Mouse (Mus musculus): Measurements from ENCODE around the gene Copz1.
"Not testable (repeated sequence)": the region's sequence is repeated elsewhere in the genome, so short reads cannot be mapped to it uniquely, and the experiment has no call there.

Copz1 gene

GRCm38 (mm10) chr15:103272419-103273279 lies at the start of gene Copz1:
TSS of gene Copz1 (plus strand) at chr15:103272714.
- peak; percentile 97 for DNase-seq

GRCm38 (mm10) chr15:103224161-103224560 lies 48.4 kb upstream of the Copz1 start:
- DNase-seq, result no peak

GRCm38 (mm10) chr15:103227022-103227421 lies 45.5 kb upstream of the Copz1 start:
- no peak for DNase-seq

GRCm38 (mm10) chr15:103227572-103227971 lies 44.9 kb upstream of the Copz1 start:
- no peak for DNase-seq

- DNase-seq, result no peak
These were observed 43.6 kb upstream of the Copz1 start for GRCm38 (mm10) chr15:103228904-103229303.

- DNase-seq, result no peak
These were observed 39.4 kb upstream of the Copz1 start for GRCm38 (mm10) chr15:103233119-103233518.

- DNase-seq, result no peak
These were observed 35.2 kb upstream of the Copz1 start for GRCm38 (mm10) chr15:103237295-103237694.

GRCm38 (mm10) chr15:103239130-103239684 lies 33.3 kb upstream of the Copz1 start:
- peak; percentile 93 for DNase-seq

- DNase-seq, result peak; percentile 99
These were observed 32.8 kb upstream of the Copz1 start, which contains the start of gene Cbx5 for GRCm38 (mm10) chr15:103239685-103240159. TSS of gene Cbx5 (minus strand) at chr15:103239816.

- peak; percentile 91 for DNase-seq
These were observed 32.1 kb upstream of the Copz1 start, which contains the start of gene Hnrnpa1 for GRCm38 (mm10) chr15:103240160-103241028. TSS of gene Hnrnpa1 (plus strand) at chr15:103240432.

- DNase-seq, result not testable (repeated sequence)
These were observed 31.2 kb upstream of the Copz1 start for GRCm38 (mm10) chr15:103241071-103242018.

GRCm38 (mm10) chr15:103242885-103243284 lies 29.6 kb upstream of the Copz1 start:
- DNase-seq, result no peak

GRCm38 (mm10) chr15:103245616-103246015 lies 26.9 kb upstream of the Copz1 start:
- no peak for DNase-seq

- DNase-seq, result no peak
These were observed 25.3 kb upstream of the Copz1 start for GRCm38 (mm10) chr15:103247078-103247781.

- DNase-seq, result no peak
These were observed 24.6 kb upstream of the Copz1 start for GRCm38 (mm10) chr15:103247782-103248400.

- DNase-seq, result no peak
These were observed 23.9 kb upstream of the Copz1 start for GRCm38 (mm10) chr15:103248401-103249313.

GRCm38 (mm10) chr15:103249511-103249910 lies 23.0 kb upstream of the Copz1 start:
- not testable (repeated sequence) for DNase-seq

GRCm38 (mm10) chr15:103250195-103250740 lies 22.2 kb upstream of the Copz1 start:
- DNase-seq, result peak; percentile 21

GRCm38 (mm10) chr15:103251595-103251994 lies 20.9 kb upstream of the Copz1 start:
- DNase-seq, result no peak

All from right cerebral cortex, postnatal 25 days (tissue).